Mouse (Mus musculus): ENCODE results near the gene Ddt. TPM values are rescaled to one million over a fixed set of nuclear protein-coding genes. Genes with fewer than 3 reads are reported as not detected.

Gene Ddt
- polyA plus RNA-seq (2012), result 95.8 and 97.5 TPM in 2 replicates

DNA sequence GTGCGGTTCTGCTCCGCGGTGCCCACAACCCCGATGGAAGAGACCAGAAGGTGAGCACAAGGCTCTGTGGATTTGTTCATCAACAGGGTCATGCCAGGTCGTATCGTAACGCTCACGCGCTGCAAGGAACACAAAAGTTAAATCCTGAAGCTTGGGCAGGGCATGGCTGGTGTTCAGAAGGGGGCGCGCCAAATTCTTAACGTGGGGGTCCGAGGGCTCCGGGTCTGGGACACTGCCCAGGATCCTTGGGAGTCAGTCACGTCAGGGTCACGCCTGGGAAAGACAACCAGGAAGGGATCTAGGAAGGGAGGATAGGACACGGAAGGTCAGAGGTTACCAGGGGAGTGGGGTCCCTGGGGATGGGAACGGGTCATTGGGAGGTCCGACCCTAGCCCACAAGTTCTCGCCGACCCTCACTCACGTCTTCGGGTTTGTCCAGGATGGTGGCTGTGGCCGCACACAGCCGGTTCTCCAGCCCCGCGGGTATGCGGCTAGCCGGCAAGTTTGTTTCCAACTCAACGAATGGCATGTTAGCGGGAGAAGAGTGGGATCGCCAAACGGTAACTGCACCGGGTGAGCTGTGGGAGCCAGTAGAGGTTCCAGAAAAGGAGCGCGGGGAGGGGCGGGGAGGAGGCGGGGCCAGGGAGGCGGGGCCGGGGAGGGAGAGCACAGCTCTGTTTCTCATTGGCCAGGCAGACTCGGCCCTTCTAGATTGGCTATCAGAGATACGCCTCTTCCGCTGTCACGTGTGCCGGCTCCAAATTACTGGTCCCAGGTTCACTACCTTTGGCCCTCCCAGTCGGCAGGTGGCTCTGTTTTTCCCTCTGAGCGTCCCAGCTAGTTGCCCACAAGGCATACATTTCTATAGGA lies at the start of gene Ddt:
Ddt (minus strand) TSS at position 620 of the 870 bp plus-strand sequence.

DNA sequence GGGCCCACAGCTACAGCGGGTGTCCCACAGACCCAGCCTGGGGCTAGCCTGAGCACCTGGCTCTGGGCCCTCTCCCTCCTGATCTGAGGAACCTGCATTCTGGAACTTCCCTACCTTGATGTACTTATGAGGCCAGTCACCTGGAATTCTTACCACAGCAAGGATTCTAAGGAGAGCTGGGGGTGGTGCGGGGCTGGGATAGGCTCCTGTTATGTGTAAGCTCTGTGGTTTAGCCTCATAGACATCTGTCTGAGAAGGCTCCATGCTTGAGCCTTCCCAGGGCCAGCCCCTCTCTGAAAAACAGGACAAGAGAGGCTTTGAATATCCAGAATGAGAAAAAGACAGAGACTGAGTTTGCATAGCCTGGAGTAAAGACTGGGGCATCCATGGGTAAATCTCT lies 49.2 kb upstream of the Ddt start, which contains the start of gene Gstt4:
Gstt4 (minus strand) TSS at position 101 of the 400 bp plus-strand sequence.

DNA sequence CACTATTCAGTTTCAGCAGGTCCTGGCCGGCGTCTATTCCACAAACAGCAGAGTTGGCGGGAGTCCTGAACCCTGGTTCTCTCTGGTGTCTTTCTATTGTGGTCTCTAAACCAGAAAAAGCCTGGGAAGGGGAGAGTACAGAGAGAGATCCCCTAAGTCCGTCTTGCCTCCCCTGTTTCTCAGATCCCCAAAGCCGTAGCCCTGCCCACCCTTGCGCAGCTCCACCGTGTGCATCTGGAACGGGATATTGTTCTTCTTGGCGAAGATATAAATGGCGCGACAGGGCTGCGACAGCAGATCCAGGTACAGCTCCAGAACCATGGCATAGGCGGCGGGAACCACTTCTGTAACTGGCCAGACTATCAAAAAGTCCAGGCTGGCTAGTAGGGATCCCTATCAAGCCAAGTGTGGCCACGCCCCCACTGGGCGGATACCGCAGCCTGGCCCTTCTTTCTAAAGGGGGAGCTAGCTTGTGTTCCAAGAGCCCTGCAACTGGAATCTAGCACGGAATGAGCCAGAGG lies 25.0 kb upstream of the Ddt start, which contains the start of gene Gstt1:
Gstt1 (minus strand) TSS at position 409 of the 521 bp plus-strand sequence.

DNA sequence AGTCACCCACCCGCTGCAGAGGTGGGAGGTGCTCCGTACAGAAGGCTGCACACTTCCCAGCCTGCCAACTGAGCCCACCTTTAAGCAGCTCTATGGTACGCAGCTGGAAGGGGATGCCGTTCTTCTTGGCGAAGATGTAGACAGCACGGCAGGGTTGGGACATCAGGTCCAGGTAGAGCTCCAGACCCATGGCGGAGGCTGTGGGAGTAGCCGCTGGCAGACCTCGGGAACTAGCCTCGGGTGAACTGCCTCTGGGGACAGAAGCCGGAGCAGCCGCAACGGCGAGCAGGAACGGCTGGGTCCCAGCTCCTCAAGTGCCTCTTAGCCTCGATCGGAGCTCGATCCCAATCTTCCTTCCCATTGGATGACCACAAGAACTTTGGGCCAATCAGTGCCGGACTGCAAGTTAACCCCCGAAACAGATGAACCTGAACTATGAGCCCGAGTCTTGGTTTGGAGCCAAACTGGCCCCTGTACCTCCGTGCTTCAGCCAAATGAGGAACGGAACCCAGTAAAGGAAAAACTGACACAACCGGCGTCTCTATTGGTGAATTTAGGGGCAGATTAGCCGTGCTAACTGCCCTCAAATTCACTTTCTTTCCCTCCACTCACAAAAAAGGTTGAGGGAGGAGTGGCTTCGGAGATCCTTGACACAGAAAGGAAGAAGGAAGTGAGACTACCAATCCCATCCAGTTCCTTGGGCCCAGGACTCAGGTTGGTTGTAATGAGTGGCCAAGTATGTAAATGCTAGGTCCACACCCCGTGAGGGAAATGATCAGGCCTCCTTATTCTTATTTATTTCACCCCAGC lies 7.8 kb upstream of the Ddt start, which contains the start of the genes Gm20441 and Gstt3:
Gm20441 (minus strand) TSS at position 186 of the 810 bp plus-strand sequence.
Gstt3 (minus strand) TSS at position 646 of the 810 bp plus-strand sequence.

DNA sequence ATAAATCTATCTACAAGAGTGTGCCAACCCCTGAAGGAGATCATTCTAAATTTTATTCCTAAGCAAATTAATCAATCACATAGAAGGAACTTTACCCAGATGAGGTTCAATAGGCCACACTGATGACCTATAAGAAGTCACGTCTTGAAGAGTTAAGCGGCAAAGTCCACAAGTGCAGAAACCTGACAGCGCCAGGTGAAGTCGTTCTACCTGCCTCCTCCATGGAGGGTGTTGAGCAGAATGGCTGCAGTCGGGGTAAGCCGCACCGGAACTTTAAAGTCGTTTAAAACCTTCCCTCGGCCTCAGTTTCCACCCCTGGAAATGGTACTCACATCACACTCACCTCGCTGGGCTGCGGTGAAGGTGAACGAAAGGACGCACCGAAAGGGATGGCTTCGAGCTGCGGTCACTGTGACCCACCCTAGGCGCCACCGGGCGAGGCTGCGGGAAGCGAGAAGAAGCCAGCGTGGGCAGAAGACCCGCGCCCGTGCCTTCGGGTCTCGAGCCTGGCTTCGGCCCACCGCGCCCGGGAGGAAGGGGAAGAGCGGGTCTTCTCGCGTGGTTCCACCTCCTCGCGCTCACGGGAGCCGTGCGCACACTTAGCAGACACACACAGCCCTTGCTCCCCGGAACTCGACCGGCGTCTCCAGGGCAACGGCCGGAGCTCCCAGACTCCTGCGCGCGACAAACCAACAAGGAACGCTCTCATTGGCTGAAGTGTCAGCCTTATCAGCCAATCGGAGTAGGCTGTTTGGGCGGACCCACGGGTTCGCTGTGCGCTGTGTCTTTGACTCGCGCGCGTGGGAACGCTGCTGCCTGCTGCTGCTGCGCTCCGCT lies 9.3 kb downstream of the Ddt start, which contains the start of gene Cabin1:
Cabin1 (minus strand) TSS at position 660 of the 837 bp plus-strand sequence.

Other genes with a start within 250 kb of the Ddt start
- 0.02 TPM in 1 of 2 replicates, not detected in the other for gene Lrrc75b, start 213.1 kb downstream of the Ddt start, polyA plus RNA-seq (2012)
- 1.2 and 1.8 TPM in 2 replicates for gene Ggt1, start 211.8 kb downstream of the Ddt start, polyA plus RNA-seq (2012)
- 9.1 and 11.3 TPM in 2 replicates for gene Ggt5, start 184.1 kb downstream of the Ddt start, polyA plus RNA-seq (2012)
- 0.68 and 1.6 TPM in 2 replicates for gene Susd2, start 129.4 kb downstream of the Ddt start, polyA plus RNA-seq (2012)
- gene Cabin1, start 9.1 kb downstream of the Ddt start, polyA plus RNA-seq (2012), result 95.9 and 105 TPM in 2 replicates
- gene Gm20441, start 7.5 kb upstream of the Ddt start, polyA plus RNA-seq (2012), result not detected in 2 replicates
- gene Gstt3, start 8.0 kb upstream of the Ddt start, polyA plus RNA-seq (2012), result 4.0 and 4.4 TPM in 2 replicates
- 0.38 and 0.93 TPM in 2 replicates for gene Gstt1, start 25.2 kb upstream of the Ddt start, polyA plus RNA-seq (2012)
- gene Gstt4, start 49.1 kb upstream of the Ddt start, polyA plus RNA-seq (2012), result not detected in 2 replicates
- 7.5 and 8.4 TPM in 2 replicates for gene Gstt2, start 64.0 kb upstream of the Ddt start, polyA plus RNA-seq (2012)
- gene Mif, start 86.8 kb upstream of the Ddt start, polyA plus RNA-seq (2012), result 2,192 and 2,368 TPM in 2 replicates
- gene Derl3, start 120.0 kb upstream of the Ddt start, polyA plus RNA-seq (2012), result 9.1 and 10.6 TPM in 2 replicates
- 308 and 343 TPM in 2 replicates for gene Smarcb1, start 148.2 kb upstream of the Ddt start, polyA plus RNA-seq (2012)
- gene Chchd10, start 159.7 kb upstream of the Ddt start, polyA plus RNA-seq (2012), result 187 and 201 TPM in 2 replicates
- gene Mmp11, start 163.1 kb upstream of the Ddt start, polyA plus RNA-seq (2012), result 0.65 and 0.74 TPM in 2 replicates
- not detected in 2 replicates for gene Gm867, start 167.3 kb upstream of the Ddt start, polyA plus RNA-seq (2012)
- gene Vpreb3, start 169.6 kb upstream of the Ddt start, polyA plus RNA-seq (2012), result 1.4 and 2.1 TPM in 2 replicates
- gene Gm5134, start 181.1 kb upstream of the Ddt start, polyA plus RNA-seq (2012), result 0.09 and 0.22 TPM in 2 replicates

Data from megakaryocyte-erythroid progenitor cell, adult 5 weeks (primary cell).